Mouse (Mus musculus) activated CD4-positive, CD25-positive, alpha-beta regulatory T cell, adult 9 weeks (primary cell): ENCODE data around the gene Klk1b4. TPM values are rescaled to one million over a fixed set of nuclear protein-coding genes. Genes with fewer than 3 reads are reported as not detected.

ENCODE experiments used
- polyA plus RNA-seq: library from polyadenylated mRNA; unstranded; fragments of 100-300 nt; shearing (Covaris generic); gene quantifications from one replicate; pipeline ENCODE4 v1.2.1, GENCODE M21; 2017

Klk1b4 gene
- polyA plus RNA-seq = not detected

DNA sequence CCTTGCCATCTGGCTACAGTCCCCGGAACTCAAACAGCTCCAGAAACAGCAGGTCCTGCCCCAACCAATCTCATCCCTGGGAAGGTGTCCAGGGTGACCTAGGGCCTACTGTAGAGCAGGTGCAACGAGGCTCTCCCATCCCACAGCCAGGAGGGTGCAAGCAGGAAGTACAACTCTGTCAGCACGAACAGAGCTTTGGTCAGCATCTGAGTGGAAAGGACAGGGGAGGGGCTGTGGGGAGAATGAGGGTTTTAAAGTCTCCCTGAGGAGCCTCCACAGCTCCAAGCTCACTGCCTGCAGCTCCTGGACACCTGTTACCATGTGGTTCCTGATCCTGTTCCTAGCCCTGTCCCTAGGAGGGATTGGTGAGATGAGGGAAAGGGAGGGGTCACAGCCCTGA lies at the start of gene Klk1b4:
Klk1b4 (plus strand) TSS at position 301 of the 400 bp plus-strand sequence.

GRCm38 (mm10) chr7:44187936-44188335 lies 19.3 kb upstream of the Klk1b4 start, which contains the start of gene Klk1b24:
Gene Klk1b24, plus strand, starts transcription at chr7:44188236.

DNA sequence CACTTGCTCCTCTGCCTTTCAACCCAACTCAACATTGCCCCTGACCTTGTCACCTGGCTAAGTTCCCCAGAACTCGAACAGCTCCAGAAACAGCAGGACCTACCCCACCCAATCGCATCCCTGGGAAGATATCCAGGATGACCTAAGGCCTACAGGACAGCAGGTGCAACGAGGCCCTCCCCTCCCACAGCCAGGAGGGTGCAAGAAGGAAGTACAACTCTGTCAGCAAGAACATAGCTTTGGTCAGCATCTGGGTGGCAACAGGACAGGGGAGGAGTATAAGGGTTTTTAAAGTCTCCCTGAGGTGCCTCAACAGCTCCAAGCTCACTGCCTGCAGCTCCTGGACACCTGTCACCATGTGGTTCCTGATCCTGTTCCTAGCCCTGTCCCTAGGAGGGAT lies 9.3 kb upstream of the Klk1b4 start, which contains the start of gene Klk1b3:
Klk1b3 (plus strand) TSS at position 301 of the 400 bp plus-strand sequence.

GRCm38 (mm10) chr7:44215645-44216044 lies 8.4 kb downstream of the Klk1b4 start, which contains the start of gene Klk1b5:
Gene Klk1b5, plus strand, starts transcription at chr7:44215945.

DNA sequence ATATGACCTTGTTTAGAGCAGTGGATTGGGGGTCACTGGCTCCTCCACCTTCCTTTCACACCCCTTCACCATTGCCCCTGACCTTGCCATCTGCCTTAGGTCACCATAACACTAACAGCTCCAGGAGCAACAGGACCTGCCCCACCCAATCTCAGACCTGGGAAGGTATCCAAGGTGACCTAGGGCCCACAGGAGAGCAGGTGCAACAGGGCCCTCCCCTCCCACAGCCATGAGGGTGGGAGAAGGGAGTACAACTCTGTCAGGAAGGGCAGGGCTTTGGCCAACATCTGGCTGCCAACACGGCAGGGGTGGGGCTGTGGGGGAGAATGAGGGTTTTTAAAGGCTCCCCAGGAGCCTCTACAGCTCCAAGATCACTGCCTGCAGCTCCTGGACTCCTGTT lies 17.8 kb downstream of the Klk1b4 start, which contains the start of gene Klk1:
Klk1 (plus strand) TSS at position 285 of the 400 bp plus-strand sequence.

DNA sequence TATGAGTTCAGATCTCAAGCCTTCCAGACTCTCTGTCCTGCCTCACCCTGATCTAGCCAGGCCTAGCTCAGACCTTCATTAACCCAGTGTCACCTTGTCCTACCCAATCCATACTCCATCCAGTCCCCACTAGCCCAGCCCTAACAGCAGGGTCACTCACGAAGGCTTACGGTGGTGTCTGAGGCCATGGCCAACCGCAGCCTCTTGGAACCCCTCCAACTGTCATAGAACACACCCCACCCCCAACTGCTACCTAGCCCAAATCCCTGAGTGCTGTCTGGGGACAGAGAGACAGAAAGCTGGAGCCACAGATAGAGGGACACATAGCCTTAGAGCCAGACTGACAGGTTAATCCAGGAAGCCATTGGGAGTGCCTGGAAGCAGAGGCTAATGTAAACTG lies 28.7 kb downstream of the Klk1b4 start, which contains the start of gene Gm36864:
Gm36864 (plus strand) TSS at position 269 of the 400 bp plus-strand sequence.

GRCm38 (mm10) chr7:44246055-44246983 lies 39.1 kb downstream of the Klk1b4 start, which contains the start of the genes 1700028J19Rik and 2410002F23Rik:
Gene 1700028J19Rik, minus strand, starts transcription at chr7:44246695.
Gene 2410002F23Rik, plus strand, starts transcription at chr7:44246722.

DNA sequence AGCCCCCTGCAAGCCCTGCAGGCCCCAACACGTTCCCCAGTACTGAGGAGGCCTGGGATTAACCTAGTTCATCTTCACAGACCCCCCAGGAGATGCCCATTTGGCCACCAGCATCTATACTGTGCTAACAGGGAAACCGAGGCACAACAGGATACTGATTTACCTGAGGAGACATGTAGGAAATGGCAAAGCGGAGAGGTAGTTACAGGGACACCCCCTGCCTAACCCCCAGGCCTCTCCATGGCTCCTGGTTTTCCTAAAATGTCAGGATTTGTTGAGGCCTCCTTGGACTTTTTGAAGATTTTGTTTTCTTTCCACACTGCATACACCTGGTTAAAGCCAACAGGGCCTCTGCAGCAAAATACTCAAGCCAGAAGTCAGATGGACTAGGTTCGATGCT lies 50.0 kb downstream of the Klk1b4 start, which contains the start of gene Acp4:
Acp4 (minus strand) TSS at position 101 of the 400 bp plus-strand sequence.

GRCm38 (mm10) chr7:44261147-44261546 lies 53.9 kb downstream of the Klk1b4 start, which contains the start of gene Gm15517:
Gene Gm15517, plus strand, starts transcription at chr7:44261447.

Other genes with a start within 250 kb of the Klk1b4 start
- not detected for gene Klk1b1, start 240.7 kb upstream of the Klk1b4 start, polyA plus RNA-seq
- 0.88 TPM for gene Klk1b9, start 231.4 kb upstream of the Klk1b4 start, polyA plus RNA-seq
- gene Klk1b11, start 211.6 kb upstream of the Klk1b4 start, polyA plus RNA-seq = not detected
- not detected for gene Klk1b26, start 195.3 kb upstream of the Klk1b4 start, polyA plus RNA-seq
- gene Klk1b27, start 155.1 kb upstream of the Klk1b4 start, polyA plus RNA-seq = 2.5 TPM
- not detected for gene Klk1b21, start 105.1 kb upstream of the Klk1b4 start, polyA plus RNA-seq
- not detected for gene Klk1b22, start 94.8 kb upstream of the Klk1b4 start, polyA plus RNA-seq
- gene Klk1b16, start 70.7 kb upstream of the Klk1b4 start, polyA plus RNA-seq = not detected
- gene Klk1b24, start 19.2 kb upstream of the Klk1b4 start, polyA plus RNA-seq = not detected
- not detected for gene Klk1b3, start 9.2 kb upstream of the Klk1b4 start, polyA plus RNA-seq
- not detected for gene Klk1b5, start 8.5 kb downstream of the Klk1b4 start, polyA plus RNA-seq
- 1.0 TPM for gene Klk1, start 17.9 kb downstream of the Klk1b4 start, polyA plus RNA-seq
- not detected for gene Gm36864, start 28.7 kb downstream of the Klk1b4 start, polyA plus RNA-seq
- 2.1 TPM for gene 1700028J19Rik, start 39.3 kb downstream of the Klk1b4 start, polyA plus RNA-seq
- gene 2410002F23Rik, start 39.3 kb downstream of the Klk1b4 start, polyA plus RNA-seq = 149 TPM
- not detected for gene Acp4, start 49.9 kb downstream of the Klk1b4 start, polyA plus RNA-seq
- not detected for gene Gm15517, start 54.0 kb downstream of the Klk1b4 start, polyA plus RNA-seq
- 0.43 TPM for gene Clec11a, start 99.5 kb downstream of the Klk1b4 start, polyA plus RNA-seq
- 0.15 TPM for gene Shank1, start 102.8 kb downstream of the Klk1b4 start, polyA plus RNA-seq
- 0.22 TPM for gene Syt3, start 176.7 kb downstream of the Klk1b4 start, polyA plus RNA-seq
- not detected for gene 1700008O03Rik, start 178.4 kb downstream of the Klk1b4 start, polyA plus RNA-seq
- not detected for gene Lrrc4b, start 221.6 kb downstream of the Klk1b4 start, polyA plus RNA-seq